Mouse (Mus musculus) 3134 (cell line): ENCODE data around the gene Exoc8.

Experiments used
- DNase-seq: peaks from one replicate; pipeline ENCODE4 v3.0.0-alpha.2; 2011; ENCODE audit warnings: low spot score; ENCODE audit not compliant: insufficient read length; ENCODE audit errors: extremely low read depth

The Exoc8 gene

DNA sequence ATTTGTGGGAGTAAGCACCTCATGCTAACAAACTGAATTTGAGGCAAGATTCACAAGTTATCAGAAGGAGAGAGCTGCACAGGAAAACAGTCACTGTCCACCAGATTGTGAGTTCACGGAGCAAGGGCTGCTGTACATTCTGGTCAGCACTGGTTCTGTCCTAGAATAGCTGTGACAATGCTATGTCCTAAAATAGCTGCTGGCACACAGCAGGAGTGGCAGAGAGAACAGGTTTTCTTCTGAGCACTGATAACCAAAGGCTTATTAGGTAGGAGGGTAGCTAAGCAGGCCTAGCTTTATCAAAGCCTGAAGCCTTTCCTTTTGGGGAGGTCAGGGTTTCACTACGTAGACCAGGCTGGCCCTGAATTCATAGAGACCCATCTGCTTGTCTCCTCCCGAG, 37.3 kb downstream of the Exoc8 start:
- no peak for DNase-seq

GRCm38 (mm10) chr8:124859466-124859865, 38.0 kb downstream of the Exoc8 start:
- no peak for DNase-seq

- no peak for DNase-seq
Measured at GRCm38 (mm10) chr8:124853511-124853910, 44.0 kb downstream of the Exoc8 start.

DNA sequence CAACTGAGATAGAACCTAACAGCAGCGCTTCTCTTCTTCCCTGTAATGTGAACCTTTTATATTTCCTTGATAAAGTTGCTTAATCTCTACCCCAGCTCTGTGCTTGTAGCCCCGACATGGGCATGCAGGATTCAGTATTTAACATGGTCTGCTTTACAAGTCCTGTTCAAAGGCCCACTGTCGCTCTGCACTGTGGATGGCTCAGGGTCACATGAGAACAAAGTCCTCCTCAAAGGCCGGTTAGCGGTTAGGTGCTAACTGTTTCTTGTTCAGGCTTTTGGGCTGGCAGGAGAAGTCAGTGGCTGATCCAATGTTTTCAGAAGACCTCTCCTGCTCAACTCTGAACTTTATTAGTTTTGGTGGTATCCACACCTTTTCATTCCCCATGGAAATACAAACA, 51.9 kb downstream of the Exoc8 start:
- no peak for DNase-seq

DNA sequence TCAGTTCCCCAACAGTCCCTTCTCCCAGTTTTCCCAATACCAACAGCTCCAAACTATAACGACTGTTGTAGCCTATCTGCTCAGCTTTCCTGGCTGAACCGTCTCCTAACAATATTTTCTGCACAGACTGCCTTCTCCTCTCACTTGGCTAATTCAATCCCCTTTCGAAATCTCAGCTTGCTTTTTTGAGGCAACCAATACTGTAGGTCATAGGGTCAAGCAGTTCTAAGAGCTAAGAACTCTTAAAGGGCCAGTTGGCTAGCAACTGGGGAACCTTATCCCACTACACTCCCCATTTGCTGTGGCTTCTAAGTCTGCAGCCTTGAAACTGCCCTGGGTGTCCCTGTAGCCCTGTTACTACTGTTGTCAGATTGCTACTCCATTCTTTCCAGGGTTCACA, 52.4 kb downstream of the Exoc8 start:
- no peak for DNase-seq
